Mouse (Mus musculus) 3T3-L1 (cell line): ENCODE data around the gene Rnf4.

ENCODE experiments used
- DNase-seq: peaks from one replicate; pipeline ENCODE4 v3.0.0-alpha.2; 2015; ENCODE audit warnings: low read depth, low spot score

Rnf4 gene

DNA sequence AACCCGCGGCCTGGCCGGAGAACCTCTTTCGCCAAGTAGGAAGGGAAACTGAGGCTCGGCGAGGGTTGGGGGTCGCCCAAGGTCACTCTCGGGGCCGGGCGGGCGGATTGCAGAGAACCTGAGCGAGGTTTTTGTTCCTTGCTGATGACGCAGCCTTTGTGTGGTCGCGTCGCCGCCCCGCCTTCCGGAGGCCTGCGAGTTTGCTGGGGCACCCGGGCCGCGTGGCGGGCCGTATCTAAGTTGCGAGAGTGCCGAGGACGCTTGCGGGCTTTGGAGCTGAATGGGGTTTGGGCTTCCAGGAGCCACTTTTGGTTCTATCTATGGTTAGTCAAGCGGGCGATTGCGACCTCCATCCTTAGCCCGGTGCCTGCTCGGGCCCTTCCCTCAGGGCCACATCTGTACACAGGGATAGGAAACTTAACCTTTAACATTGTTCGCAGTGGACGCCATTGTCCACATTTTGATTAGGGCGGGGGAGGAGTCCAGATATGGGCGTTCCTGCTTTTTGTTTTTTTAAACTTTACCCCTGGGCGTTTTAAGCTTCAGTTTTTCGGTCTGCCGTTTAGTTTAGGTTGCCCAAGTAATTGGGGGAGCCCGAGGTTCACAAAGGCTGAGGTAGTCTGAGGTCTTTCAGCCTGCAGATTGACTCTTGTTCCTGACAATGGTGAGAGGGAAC lies 824 bp downstream of the Rnf4 start:
- peak; percentile 73 for DNase-seq

DNA sequence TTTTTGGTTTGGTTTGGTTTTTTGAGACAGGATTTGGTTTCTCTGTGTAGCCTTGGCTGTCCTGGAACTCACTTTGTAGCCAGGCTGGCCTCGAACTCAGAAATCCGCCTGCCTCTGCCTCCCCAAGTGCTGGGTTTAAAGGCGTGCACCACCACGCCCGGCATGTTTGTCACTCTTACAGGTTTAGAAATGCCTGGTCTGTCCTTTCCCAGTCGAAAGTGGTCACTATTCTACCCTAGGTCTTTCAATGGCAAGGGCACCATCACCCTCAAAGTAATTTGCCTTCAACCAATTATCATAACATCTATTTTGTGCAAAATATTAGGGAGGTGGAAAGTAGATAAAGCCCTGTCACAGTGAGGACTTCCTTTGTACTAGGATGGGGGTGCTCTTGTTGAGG lies 4.2 kb downstream of the Rnf4 start:
- DNase-seq, result no peak

DNA sequence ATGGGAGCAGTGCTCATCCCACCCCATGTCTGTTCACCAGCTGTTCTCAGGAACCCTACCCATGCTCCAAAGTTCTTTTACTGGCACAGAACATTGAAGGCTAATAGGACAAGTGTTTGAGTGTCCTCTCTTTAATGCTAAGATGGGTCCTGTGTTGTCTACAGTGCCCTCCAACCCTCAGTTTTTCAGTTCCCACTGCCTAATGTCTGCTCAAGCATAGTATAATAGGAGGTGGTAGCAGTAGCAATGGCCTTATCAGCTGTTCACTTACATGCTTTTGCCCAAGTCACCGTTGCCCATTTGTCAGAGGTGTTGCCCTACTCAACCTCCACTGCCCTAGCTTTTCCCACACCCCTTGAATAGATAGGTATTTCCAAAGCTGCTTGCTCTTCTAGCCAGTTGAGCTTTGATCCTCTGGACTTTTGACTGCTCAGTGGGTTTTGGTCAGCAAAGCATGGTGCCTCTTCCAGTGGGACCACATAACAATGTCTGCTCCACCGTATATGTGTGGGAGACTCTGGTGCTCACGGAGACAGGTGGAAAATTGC lies 16.1 kb downstream of the Rnf4 start:
- DNase-seq, result no peak

DNA sequence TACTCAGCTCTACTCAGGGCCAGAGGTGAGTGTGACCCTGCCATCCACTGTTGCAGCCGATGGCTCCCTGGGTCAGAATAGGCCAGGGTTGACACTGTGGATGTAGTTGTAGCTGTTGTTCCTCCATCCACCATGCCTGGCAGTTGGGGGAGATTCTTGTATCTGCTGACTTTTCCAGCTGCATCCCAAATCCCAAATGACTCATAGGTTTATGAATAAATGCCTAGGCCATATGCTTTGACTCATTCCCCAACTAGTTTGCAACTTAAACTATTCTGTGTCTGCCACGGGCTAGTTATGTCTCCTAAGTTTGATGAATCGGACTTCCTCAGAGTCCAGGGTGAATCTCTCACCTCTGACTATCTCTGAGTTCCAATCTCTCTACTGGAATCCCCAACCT lies 24.2 kb downstream of the Rnf4 start:
- DNase-seq, result peak; percentile 75

DNA sequence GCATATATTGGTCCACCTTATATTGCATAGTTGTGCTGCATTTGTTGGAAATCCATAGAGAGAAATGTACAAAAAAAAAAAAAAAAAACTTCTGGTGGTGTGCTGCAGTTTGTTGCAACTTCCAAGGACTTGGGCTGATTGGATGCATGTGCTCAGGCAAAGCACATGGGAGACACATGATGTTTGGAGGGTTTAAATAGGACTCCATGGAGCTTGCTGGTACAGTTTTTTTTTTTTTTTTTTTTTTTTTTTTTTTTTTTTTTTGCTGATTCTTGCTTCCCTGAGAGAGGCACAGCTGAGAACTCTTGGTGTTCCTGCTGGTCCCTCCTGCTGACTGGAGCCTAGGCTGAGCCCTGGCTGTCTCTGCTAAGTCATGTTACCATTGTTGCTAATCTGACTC lies 27.0 kb downstream of the Rnf4 start:
- DNase-seq, result no peak

DNA sequence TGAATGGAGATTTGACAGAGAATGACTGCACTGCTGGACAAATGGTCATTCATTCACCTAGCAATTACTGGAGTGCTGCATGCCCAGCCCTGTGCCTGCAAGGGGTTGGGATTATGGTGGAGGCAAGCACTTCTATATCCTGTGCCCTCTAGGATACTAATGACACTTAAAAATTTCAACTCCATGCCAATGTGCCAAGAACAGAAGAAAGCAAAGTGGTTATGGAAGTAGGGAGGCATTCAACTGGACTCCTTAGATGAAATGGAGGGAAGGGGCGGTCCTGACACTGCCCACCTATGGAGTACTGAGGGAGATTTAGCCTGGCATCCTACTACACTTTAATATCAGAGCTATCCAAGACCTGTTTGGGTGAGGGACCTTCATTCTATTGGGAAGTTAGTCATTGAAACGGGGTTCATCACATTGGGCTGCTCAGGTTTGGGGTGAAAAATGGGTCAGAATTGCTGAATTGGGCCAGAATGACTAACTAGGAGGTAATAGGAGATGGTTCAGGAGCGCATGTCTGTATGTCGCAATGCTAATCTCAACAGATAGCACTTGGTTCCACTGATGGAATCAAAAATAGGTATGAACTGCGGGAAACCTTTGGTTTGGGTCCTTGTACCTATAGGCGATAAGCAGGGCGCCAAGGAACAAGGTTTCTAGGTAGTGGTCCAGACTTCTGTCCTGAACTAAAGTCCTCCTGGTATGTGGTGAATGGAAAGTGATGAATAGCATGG lies 32.6 kb downstream of the Rnf4 start:
- peak; percentile 62 for DNase-seq

DNA sequence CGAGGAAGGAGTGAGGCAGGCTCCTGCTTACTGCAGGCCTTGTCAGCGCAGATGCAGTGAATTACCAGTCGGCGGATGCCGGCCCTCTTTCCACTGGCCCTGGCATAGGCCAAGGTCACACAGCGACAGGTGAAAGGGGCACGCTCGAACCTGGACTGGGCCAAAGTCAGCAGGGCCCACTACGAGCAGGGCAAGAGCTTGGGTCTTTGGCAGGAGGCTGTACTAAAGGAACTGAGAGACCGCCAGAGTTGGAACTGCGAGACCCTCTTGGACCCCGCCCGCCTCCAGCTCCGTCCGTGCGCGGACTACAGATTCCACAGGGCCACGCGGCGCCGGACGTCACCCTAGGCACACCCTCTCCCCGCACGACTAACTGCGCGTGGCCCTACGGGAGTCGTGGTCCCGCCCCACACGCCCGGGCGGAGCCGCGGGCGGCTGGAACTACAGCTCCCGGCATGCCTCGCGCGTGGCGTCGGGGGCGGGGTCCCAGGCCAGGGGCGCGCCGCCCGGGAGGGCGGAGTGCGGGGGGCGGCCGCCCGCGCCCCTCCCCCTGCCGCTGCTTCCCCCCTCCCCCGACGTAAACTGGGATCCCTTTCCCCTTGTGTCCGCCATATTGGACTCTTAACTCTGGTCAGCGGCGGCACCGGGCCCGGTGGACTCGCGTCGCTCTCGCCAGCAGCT lies 33.4 kb downstream of the Rnf4 start, which contains the start of gene Fam193a:
TSS of gene Fam193a (plus strand) at position 593 of the 681 bp plus-strand sequence.
- peak; percentile 85 for DNase-seq

DNA sequence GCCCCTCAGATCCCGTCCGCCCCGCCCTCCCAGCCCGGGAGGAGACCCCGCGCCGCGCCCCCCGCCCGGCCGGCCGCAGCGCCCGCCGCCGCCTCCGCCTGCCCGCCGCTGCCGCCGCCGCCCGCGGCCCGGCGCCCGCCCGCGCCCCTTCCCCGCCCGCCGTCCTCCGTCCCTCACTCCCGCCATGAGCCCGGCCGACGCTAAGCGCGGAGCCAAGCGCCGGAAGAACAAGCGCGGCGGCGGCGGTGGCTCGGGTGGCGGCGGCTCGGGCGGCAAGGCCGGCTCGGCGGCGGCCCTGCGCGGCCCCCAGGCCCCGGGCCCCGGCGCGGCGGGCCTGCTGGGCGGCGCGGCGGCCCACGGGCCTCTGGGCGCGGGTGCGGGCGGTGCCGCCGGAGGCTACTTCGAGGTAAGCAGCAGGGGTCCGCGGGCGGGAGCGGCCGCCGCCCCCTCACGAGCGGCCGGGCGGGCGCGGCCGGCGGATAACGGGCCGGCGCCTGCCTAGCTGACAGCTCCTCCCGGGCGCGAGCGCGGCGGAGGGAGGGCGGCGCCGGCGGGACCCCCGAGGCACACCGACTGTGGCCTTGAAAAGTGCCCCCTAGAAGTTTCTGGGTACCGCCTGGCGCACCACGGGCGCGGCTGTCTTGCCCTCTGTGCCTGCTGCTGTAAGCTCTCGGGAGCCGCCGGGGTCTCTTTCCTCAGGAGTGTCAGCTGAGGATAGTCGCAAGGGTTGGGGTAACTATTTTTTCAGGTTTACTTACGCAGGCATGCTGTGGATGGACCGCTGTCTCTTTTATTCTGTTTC lies 34.1 kb downstream of the Rnf4 start:
- DNase-seq, result peak; percentile 40

DNA sequence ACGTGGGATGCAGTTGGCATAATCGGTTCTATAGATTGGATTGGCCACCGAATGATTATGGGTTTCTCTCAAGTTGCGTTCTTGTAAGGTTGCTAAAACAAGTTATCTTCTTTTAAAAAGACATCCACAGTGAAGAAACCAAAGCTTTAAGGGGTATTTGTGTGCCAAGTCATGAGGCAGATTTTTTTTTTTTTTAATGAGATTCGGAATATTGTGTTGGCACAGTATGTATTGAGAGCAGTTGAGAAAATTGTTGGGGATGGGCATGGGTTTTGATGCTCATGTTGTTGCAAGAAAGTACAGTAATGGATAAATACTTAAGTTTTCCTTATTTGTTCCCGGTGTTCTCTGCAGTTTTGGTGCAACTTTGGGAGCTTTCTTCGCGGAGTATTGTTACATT lies 34.8 kb downstream of the Rnf4 start:
- DNase-seq, result no peak

DNA sequence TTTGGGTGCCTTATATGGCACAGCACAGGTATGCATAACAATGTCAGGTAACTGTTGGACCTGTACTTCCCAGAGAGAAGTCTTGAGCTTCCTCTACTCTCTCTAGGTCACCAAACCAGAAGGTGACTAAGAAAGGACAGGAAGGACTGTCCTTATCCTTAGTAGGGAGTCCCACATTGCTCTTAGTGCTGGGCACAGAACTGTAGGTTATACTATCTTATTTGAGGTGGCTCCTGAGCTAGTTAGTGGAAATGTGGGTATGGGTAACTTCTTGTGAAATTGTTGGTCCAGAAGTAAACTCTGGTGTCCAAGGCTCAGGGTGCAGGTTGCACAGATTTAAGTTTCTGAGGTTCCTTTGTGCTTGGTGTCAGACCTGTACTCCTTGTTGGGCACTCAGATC lies 36.1 kb downstream of the Rnf4 start:
- no peak for DNase-seq

DNA sequence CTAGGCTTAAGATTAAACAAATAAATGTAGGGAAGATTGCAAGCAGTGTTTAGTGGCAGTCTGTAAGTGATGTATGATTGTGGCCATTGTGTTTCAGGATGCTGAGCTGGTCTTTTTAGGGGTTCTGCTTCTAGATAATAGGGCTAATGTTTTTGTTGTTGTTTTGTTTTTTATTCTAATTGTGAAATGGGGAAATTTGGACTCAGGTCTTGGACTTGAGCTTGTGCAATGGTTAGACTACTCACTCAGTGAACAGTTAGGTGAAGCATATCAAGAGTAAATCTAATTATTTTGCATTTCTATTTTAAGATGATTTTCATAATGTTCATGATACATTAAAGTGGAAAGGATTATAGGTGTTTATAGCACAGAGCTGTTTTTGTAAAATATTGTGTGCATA lies 36.5 kb downstream of the Rnf4 start:
- no peak for DNase-seq

DNA sequence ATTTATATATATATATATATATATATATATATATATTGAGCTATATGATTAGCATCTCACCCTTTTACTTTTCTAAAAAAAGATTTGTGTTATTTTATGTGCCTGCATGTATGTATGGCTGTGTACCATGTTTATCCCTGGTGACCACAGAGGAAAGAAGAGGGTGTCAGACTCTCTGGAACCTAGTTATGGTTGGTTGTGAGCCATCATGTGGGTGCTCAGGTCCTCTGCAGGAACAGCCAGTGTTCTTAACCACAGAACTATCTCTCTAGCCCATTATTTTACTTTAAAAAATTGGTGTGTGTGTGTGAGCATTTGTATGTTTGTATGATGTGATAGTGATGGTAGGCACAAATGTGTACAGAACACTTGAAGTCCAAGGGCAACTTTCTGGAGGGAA lies 42.7 kb downstream of the Rnf4 start:
- DNase-seq, result no peak

DNA sequence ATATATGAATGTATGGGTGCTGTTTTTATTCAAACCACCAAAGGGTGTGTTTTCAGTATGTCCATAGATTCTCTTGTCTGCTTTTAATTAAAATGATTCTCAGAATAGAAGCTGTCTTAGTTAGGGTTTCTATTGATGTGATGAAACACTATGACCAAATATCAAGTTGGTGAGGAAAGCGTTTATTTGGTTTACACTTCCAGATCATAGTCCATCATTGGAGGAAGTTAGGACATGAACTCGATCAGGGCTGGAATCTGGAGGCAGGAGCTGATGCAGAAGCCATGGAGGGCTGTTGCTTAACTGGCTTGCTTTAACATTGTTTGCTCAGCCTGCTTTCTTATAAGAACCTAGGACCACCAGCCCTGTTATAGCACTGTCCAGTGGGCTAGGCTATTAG lies 45.6 kb downstream of the Rnf4 start:
- no peak for DNase-seq

DNA sequence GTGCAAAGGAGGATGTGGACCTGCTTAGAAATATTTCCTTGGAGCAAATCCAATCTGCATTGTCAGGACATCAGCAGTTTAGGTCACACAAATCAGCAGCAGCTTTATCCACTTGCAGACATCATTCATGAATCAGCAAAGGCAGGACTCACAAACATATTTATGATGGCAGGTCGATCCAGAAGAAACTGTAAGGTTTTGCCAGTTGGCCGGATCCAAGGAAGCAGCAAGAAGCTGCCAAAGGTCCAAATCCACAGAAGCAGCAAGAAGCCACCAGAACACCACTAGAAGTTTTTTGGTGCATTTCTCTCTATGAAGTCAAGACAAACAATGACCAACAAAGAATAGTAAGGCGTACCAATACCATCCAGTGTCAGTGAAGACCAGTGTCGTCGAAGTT lies 49.5 kb downstream of the Rnf4 start:
- DNase-seq, result no peak

DNA sequence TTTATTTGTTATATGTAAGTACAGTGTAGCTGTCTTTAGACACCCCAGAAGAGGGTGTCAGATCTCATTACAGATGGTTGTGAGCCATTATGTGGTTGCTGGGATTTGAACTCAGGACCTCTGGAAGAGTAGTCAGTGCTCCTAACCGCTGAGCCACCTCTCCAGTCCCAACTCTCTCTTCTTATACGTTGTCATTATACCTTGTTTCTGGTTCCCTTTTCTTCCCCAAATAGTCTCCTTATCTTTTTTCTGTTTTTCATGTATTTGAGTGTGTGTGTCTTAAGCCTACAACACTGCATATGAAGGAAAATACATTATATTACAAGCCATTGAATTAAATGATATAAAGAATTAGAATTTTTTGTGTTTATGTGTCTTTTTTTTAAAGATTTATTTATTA lies 50.7 kb downstream of the Rnf4 start:
- no peak for DNase-seq

DNA sequence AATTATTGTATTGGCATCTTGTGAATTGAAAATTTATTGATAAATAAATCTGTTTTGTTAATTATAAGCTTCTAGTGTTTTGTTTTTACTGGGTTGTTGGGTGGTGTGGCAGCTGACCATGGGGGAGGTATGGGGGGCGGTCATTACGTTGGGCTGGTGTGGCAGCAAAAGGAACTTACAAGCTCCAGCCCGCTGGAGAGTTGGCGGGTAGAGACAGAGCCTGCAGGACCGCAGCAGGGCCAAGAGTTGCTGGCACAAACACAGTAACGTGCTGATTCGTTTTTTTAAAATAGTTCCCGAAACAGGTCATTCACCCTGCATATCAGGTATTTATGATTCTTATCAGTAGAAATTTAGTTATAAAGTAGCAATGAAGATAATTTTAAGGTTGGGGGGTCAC lies 57.2 kb downstream of the Rnf4 start:
- no peak for DNase-seq

DNA sequence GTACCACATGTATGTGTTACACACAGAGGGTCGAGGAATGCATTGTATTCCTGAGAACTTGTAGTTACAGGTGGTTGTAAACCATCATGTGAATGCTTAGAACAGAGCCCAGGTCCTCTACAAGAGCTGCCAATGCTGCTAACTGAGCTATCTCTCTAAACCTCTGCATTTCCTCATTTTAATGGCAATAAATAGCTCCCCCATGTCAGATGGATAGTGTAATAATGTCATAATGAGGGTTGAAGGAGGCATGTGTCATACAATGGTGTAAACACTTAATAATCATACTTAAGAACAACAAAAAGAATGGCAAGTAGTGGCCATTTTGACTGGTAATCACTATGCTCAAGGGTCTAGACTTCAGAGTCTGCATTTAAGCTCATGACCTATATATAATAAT lies 59.3 kb downstream of the Rnf4 start:
- DNase-seq, result no peak

DNA sequence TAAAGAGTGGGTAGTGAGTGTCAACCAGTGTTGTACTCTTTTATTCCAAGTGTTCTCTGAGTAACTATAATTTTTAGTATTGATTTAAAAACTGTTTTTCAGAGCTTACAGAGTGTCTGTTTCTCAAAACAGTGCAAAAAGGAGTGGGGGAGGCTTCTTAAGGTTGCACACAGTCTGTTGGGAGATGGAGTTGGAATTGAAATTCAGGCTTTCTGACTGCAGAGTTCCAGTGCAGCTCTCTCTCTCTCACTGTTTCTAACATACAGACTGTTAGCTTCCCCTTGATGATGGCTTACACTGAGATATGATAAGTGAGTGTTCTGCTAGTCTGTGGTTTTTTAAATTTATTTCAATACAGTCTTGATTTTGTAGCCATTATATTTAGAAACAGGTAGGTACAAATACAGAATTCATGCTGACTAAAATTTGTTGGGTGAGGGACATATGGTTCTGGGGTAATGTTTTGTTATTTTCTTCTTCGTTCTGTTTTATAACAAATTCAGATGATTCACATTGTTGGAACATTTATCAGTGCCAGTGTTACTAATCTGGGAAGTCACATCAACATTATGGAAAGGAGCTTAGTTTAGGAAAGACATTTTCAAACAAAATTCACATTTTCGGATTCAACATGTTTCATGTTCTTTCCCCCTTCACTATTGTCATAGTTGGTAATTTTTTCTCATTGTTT lies 59.9 kb downstream of the Rnf4 start:
- no peak for DNase-seq

DNA sequence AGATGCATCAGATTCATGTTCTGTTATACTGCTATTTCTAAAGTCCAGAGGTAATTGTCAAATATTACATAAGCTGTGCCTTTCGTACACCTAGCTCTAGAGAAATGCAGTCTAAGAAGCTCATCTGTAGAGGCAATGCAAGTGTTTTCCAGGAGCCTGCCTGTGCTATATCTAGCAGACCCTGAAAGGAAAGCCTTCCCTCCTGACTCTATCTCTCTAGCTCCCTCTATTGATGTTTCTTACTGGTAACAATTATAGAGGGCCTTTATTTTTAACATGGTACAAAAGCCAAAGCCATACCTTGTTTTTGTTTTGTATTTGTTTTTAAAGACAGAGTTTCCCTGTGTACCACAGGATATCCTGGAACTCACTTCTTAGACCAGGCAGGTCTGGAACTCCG lies 61.8 kb downstream of the Rnf4 start:
- no peak for DNase-seq

DNA sequence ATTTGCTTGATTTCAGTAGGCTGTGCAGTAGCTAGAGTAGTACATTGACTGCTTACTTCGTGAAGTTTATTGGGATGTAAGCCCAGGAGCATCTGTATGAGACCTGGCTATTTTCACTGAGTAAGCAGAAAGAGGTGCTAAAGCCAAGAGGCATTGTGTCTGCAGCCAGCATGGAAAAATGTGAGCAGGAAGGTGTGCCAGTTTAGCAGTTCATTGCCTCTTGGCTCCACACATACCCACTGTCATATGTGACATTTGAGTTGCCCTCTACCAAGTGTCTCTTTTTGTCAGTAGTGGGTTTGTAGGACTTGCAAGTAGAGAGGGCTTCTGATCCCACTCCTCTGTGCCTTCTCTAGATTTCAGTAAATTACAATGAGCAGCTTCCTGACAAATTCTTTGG lies 62.2 kb downstream of the Rnf4 start:
- no peak for DNase-seq
